Mouse (Mus musculus): ENCODE results near the gene Hgd.

DNA sequence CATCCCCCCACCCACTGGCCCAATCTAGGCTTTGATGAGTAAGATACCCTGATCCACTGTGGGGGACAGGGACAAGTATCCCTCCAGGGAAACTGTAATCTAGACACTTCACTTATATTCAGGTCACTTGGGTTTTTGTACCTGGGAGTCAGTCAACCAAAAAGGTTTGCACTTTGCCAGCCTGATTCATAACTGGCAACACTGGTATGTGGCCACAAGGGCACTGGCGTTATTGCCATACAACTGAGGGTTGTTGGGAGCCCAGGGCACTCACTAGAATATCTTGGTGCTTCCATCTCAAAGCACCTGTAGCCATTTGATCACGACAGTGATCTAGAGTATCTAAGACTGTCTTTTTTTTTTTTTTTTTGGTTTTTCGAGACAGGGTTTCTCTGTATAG, 65.8 kb downstream of the Hgd start:
- TF ChIP-seq CTCF (IDR thresholded peaks at IDR 0.05; ENCODE audit: low read depth) (no peak), EP300 (optimal IDR thresholded peaks at IDR 0.05) (no peak)

Measured in stomach, postnatal 0 days (tissue).